Comparison of ENCODE assay signal across 7 mouse cellular contexts in genomic region chr15:77819894-77820387, GRCm38 (mm10). TPM values are rescaled to one million over a fixed set of nuclear protein-coding genes. Genes with fewer than 3 reads are reported as not detected.
DNase-seq lines count a peak whose midpoint lies in the region; ATAC-seq and TF ChIP-seq lines count a peak whose summit lies in the region.

No protein-coding gene starts in this region.

- WGBS in midbrain, embryonic 16.5 days: 78% methylated on average over 10 of the region's 10 CpGs

- H3K4me2 ChIP-seq in midbrain, embryonic 16.5 days (ENCODE audit: low read length): no peak overlapping the region

- no peak for DNase-seq in testis, postnatal 14 days (ENCODE audit: low spot score)
- peak; percentile 85 to 87 for DNase-seq in gastrocnemius, postnatal 36 days
- peak; percentile 94 for DNase-seq in kidney, adult 9 months
- peak; percentile 71 for DNase-seq in lung, postnatal 14 days

- H3K9ac ChIP-seq in midbrain, embryonic 16.5 days (ENCODE audit: low read depth, low read length): no peak overlapping the region

- no peak for TF ChIP-seq CTCF in testis, adult 2 months (IDR thresholded peaks at IDR 0.05; ENCODE audit: control insufficient read depth, insufficient read depth, insufficient replicate concordance, low read depth, low read length)

- intact Hi-C loops in gastrocnemius, postnatal 36 days (cut with DNase I): no loop called here

- H3K36me3 ChIP-seq in testis, adult 2 months (ENCODE audit: control insufficient read depth, insufficient read depth, low read length): no peaks in the 10 kb centered on the region
- no peaks in the 10 kb centered on the region for H3K36me3 ChIP-seq in midbrain, embryonic 16.5 days (ENCODE audit: control insufficient read depth, insufficient read depth, low read length)

- TF ChIP-seq POLR2A in testis, adult 2 months (IDR thresholded peaks at IDR 0.05; ENCODE audit: control insufficient read depth, low read depth, low read length): no peak

- no peaks in the 10 kb centered on the region for H3K27me3 ChIP-seq in testis, adult 2 months (ENCODE audit: control insufficient read depth, insufficient read depth, low read length)
- no peaks in the 10 kb centered on the region for H3K27me3 ChIP-seq in midbrain, embryonic 16.5 days (ENCODE audit: control insufficient read depth, insufficient read depth, low read depth, low read length)

- H3K4me3 ChIP-seq in testis, adult 2 months (ENCODE audit: control insufficient read depth, low read depth, low read length): no peak overlapping the region
- H3K4me3 ChIP-seq in midbrain, embryonic 16.5 days (ENCODE audit: low read depth, low read length): no peak overlapping the region

- H3K9me3 ChIP-seq in midbrain, embryonic 16.5 days (replicated peaks; ENCODE audit: control insufficient read depth, low read length, poor library complexity, severe bottlenecking): no peaks in the 10 kb centered on the region

- H3K4me1 ChIP-seq in testis, adult 2 months (ENCODE audit: control insufficient read depth, insufficient read depth, low read length): peaks cover 12% of the 10 kb centered on the region
- H3K4me1 ChIP-seq in midbrain, embryonic 16.5 days (ENCODE audit: control insufficient read depth, insufficient read depth, low read length): peaks cover 25% of the 10 kb centered on the region

- ATAC-seq in cerebellum, adult (ENCODE audit: insufficient number of reproducible peaks, low FRiP score, low TSS enrichment): peak; percentile 74
- ATAC-seq in midbrain, embryonic 16.5 days: no peak

- H3K27ac ChIP-seq in testis, adult 2 months (ENCODE audit: control insufficient read depth, insufficient read depth, low read depth, low read length): peak overlapping the region; percentile 45; the same call in 1 of the 2 replicates
- no peak overlapping the region for H3K27ac ChIP-seq in midbrain, embryonic 16.5 days (ENCODE audit: low read length)

RNA-seq across cellular contexts. Expression of gene Myh9, which starts 22.0 kb away (rescaled TPM):
- polyA plus RNA-seq in testis, adult 2 months (2012; rRNA removed): 4.5 and 4.6 TPM in 2 replicates
- total RNA-seq in gastrocnemius, postnatal 36 days (2021): 10 to 100 TPM; 48.4 to 49.1 TPM
- polyA plus RNA-seq in midbrain, embryonic 16.5 days (2015; fragmentation: Nextera tagmentation; extraction: Ambion mirVana): 9.5 and 11.2 TPM in 2 replicates
